Mouse (Mus musculus) cerebral cortex, adult 2 months (tissue): ENCODE data around the gene Plg.

Experiments
- WGBS: fragments of 180-500 bp; shearing (Covaris S2); methylation state at CpG from one replicate; pipeline ENCODE4 v1.1.7; 2018; 5-methylcytosine and 5-hydroxymethylcytosine counted together

Gene Plg

DNA sequence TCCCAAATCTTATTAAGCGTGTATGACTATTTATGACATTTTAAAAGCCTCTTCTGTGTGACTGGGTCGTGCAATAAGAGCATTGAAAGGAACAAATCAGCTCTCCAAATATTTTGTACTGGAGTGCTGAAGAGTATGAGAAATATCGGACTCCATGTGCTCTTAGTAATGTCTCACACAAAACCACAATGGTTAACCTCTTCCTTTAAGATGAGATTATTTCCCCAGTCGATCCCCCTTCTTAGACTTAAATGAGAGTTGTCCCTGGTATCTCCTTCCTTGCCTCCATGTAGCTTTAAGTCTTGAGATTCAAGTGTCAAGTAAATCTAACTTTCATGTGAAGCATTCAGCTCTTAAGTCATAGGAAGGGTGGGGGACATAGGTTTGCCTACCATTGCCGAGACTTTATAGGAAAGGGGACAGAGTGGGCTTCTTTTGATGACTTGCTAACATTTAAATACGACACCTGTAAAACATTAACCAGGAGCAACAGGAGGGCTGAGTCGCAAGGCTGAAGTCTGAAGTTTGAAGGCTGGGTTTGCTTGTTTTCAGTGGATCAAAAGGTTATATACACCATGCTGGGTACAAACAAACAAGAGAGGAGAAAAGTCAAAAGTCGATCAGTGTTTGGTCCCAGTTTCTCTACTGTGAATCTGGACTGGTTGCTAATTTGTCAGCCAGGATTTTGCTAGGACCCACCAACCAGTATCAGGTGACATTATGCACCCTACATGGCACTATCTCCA is 6.8 kb downstream of the Plg start:
- WGBS: 83% methylated on average over 8 of the region's 8 CpGs

DNA sequence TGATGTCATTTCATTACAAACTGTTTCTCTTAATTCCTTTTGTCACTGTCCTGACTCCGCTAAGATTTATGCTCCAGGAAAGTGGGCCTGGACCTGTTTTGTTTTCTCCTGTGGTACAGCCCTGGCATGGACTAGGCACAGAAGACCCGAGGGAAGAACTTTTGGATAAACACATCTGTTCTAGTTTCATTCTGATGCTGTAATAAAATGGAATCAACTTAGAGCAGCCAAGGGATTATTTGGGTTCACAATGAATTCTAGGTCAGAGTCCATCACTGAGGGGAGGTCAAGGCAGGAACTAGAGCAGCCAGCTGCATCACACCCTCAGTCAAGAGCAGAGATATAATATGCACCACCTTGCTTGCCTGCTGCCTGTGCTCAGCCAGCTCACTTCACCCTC is 9.4 kb downstream of the Plg start:
- WGBS: 64% methylated on average over 2 of the region's 2 CpGs

DNA sequence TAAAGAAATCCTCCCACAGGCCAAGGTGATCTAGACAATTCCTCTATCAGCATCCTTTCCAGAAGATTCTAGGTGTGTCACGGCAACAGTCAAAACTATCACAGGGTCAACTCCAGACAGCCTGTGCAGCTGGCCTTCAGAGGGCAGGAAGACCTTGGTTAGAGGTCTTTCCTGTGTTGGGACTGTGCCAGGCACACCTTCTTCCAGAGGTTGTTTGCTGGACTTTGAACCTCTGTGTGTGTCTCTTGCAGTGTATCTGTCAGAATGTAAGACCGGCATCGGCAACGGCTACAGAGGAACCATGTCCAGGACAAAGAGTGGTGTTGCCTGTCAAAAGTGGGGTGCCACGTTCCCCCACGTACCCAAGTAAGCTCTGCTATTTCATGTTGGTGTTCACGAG is 9.8 kb downstream of the Plg start:
- WGBS: 84% methylated on average over 7 of the region's 7 CpGs

DNA sequence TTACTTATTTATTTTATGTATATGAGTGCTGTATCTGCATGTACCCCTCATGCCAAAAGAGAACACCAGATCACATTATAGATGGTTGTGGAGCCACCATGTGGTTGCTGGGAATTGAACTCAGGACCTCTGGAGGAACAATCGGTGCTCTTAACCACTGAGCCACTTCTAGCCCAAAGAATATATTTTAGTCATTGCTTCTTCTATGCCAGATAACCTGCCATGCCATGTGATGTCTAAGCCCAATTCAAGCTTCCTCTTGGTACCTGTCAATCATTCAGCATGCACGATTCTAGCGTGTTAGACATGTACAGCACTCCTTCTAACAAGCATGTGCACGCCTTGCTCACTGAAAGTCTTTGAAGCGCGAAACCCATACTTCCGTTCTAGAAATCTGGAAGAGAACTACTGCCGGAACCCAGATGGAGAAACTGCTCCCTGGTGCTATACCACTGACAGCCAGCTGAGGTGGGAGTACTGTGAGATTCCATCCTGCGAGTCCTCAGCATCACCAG is 17.8 kb downstream of the Plg start:
- WGBS: 88% methylated on average over 9 of the region's 9 CpGs

DNA sequence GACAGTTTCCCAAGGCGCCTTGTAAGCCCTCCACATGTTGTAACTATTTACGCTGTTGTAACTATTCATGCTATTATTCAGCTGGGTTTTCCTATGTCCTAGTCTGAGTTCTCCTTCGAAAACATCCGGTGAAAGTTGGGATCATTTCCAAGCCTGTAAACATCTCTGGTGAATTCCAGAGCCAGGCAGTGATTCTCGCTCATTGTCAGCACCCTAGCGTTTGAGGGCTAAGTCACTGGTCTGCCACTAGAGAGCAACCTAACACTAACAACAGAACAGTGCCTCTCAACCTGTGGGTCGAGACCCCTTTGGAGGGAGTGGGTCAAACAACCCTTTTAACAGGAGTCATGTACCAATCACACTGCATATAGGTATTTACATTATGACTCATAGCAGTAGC is 25.0 kb downstream of the Plg start:
- 62% methylated on average over 7 of the region's 7 CpGs for WGBS

DNA sequence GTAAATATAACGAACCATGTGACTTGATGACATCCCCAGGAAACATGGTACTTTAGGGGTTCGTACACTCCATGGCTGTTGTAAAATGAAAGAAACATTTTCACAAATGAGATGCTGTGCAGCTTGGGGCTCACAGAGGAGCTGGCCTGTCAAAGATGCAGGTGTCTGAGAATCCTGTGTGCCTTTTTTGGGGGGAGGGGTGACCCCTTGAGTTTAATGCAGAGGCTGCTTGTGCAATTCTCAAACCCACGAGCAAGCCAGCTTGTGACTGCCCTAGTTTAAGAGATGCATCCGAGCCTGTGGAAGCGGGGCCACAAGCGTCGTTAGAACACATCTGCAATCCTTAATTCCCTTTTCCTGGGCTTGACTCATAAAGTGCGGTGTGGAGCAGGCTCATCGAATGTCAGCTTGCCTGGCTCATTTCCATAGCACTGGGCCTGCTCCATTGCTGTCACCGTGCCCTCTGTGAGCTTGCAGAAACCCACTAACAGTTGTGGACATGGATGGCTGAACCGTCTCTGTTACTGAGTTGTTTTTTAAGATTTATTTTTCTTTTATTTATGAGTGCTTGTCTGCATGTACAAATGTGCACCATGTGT is 31.0 kb downstream of the Plg start:
- 78% methylated on average over 11 of the region's 11 CpGs for WGBS

DNA sequence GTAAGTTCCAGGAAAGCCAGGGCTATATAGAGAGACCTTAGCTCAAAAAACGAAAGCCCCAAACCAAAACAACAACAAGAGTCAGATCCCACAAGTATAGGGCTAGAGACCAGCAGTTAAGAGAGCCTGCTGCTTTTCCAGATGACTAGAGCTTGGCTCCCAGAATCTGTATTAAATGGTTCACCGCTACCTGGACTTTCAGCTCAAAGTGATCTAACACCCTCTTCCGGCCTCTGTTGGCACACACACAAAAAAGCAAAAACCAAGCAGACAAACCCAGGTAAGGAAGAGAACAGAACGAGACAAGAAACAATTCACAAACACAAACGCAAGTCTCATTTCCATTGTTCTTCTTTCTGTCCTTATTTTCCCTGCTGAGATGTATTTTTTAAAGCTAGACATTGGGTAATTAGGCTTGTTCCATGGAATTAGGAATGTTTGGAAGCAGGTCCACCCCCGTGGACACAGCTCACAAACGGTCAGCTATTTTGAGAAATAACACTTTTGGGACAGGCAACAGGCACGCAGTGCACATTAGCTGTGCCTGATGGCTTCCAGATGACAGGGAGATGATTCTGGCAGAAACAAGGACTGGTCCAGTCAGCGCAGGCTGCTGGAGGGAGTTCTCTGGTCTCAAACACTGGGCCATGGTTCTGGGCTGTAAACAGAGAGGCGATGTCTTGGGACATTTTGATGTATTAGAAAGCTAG is 33.9 kb downstream of the Plg start:
- WGBS: 68% methylated on average over 10 of the region's 10 CpGs

DNA sequence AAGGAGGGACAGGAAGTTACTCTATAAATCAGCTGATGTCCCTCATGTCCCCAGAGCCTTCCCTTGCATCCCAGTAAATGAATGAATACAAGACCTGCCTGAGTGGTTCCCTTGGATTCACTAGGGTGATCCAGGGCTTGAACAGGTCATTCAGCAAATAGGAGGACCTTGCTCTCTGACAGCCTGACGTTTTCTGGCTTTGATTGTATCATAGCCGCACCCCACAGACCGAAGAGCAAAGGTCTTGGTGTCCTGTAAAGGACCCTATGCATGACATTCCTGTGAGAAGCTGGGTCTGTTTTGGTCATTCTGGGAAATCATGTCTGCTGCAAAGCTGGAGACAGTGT is 34.5 kb downstream of the Plg start:
- 83% methylated on average over 3 of the region's 3 CpGs for WGBS

DNA sequence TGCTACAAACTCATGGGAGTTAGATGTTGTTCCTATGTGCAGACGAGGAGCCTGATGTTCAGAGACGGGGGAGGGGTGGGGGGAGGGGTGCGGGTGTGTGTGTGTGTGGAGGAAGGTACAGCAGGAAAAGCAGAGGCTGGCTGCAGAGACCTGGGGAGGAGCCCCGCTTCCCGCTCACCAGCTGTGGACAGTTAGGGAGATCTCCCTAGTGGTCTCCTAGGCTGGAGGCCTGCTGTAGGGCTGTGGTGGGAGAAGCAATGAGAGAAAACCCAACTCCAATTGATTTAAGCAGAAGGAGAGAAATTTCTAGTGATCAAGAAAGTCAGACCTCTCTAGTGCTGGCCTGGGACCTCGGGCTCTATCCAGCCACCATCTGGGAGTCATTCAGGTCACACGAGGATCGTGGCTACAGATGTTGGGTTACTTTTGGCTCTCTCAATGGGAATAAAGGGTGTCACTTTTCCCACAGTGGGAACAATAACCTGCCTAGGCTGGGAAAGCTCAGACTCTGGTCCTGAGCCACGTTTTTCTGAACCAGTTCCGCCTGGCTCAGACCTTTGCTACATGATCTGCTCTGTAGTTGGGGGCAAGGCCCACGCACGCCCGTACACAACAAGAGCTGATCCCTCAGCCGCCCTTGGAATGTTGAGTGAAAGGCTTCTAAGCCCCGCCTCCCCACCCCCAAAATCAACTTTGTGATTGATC is 36.8 kb downstream of the Plg start:
- WGBS: 66% methylated on average over 15 of the region's 15 CpGs

DNA sequence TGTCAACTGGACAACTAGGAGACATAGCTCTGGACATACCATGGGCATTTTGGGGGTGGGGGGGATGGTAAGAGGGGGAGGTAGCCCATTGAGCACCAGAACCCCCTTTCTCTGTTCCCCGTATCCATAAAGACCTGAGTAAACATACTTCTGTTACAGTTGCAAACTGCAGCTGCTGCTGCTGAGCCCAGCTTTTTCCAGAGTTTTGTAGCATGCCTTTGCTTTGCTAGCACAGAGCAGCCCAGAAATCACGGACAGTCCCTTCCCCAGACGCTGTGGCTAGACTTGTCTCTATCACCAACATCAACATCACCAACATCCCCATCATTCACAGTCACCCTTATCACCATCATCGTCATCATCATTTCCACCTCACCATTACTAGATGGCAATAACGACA is 37.3 kb downstream of the Plg start:
- 72% methylated on average over 5 of the region's 5 CpGs for WGBS

DNA sequence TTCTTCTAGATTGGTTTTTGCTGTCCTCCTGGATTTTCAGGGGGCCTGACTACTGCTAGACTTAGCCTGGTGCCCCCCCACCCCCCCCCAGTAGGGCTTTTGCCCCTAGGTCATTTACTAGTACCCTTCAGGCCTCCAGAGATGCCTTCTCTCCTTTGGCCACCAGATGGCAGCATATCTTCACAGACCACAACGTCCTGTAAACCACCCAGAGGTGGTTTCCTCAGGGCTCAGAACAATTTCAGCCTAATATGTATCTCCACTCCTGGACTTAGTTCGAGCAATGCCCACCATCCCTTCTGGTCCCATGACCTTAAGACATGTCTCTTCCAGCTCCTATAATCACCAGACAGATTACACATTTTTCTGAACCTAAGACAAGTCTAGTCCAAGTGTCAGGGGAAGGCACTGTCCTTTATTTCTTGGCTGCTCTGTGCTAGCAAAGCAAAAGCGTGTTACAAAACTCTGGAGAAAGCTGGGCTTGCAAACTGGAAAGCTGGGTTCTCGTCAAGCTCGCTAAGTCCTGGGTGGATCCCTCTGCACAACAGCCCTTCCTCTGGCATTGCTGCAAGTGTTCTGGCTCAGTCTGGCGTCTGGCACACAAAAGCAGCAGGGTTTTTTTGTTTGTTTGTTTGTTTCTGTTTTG is 38.0 kb downstream of the Plg start:
- WGBS: 21% methylated on average over 6 of the region's 6 CpGs

DNA sequence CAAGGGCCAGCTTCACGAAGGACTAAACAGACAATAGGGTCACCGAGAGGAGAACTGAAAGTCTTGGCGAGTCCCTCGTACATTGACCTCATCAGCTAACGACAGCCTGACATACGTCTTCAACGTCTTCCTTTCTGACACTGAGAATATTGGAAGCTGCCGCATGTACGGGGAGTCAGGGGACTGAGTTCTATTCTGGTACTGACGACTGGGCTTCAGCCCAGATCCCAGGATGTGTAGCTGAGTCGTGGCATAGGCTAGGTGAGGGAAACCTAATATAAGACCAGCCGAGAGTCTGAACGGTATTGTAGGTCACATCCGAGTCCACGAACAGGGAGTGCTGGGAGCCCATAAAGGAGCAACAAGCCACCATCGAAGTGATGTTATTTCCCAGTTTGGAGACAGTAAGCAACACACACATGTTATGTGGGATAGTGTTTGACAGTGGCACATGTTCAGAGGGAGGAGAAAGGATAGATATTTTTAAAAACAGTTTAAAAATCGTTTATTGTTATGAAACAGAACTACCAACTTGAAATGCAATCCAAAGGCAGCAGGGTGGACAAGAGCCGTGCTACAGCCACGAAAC is 41.2 kb downstream of the Plg start:
- 35% methylated on average over 19 of the region's 19 CpGs for WGBS

DNA sequence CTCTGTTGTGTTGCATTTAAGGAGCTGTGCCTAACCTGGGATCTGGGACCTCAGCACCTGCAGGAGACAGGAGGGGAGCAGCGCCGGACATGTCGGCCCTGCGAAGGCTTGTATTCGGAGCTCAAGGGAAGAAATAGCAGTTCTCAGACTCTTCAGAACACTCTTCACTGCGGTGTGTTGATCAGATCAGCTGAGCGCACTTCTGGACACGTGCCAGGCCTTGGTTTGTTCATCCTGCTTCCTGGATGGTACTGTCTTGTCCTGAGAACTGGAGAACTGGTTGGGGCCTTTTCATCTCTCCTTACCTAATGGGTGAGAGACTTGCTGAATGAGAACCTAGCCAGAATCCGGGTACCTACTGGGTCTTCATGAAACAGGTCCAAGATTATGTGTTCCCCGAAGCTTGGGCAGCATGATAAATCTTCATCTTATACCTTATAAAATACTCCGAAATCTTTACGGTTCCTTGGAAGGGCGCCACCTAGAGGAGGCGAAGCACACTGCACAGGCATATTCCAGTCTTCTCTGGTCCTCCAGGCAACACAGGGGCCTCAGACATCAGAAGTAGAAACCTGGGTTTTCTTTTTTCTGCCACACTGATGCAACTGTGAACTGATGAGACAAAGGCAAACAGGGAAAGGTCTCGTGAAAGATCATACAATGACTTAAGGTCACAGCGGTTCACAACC is 42.6 kb downstream of the Plg start:
- WGBS: 60% methylated on average over 16 of the region's 16 CpGs

DNA sequence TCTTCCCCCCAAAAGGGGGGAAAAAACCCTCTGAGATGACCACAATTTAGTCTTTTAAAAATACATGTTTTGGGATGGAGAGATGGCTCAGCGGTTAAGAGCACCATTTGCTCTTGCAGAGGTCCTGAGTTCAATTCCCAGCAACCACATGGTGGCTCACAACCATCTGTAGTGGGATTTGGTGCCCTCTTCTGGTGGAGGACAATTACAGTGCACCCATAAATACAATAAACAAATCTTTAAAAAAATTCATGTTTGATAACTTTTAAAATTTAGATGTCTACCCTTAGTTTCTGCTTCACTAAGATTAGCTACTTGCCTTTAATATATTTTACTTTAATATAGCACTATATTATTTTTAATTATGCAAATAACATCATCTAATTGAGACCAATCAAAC is 43.7 kb downstream of the Plg start:
- WGBS: 96% methylated on average over 1 of the region's 1 CpGs

DNA sequence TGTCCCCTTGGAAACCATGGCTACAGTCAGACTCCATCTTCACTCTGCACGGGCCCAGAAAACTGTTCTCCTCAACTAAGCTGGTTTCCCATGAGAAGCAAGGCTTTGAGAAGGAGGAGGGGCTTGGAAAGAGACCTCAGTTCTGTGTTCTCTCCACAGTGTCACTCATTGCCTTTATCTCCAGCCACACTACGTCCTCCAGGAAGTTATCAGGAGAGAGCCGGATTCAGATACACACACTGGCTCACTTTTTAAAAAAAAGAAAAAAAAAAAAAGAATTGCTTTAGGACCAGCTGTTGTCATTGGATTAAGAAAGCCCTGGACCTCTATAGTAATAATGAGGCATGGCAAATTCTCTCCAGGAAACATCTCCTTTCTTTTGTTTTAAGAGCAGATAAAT is 48.7 kb downstream of the Plg start:
- WGBS: 64% methylated on average over 3 of the region's 3 CpGs

DNA sequence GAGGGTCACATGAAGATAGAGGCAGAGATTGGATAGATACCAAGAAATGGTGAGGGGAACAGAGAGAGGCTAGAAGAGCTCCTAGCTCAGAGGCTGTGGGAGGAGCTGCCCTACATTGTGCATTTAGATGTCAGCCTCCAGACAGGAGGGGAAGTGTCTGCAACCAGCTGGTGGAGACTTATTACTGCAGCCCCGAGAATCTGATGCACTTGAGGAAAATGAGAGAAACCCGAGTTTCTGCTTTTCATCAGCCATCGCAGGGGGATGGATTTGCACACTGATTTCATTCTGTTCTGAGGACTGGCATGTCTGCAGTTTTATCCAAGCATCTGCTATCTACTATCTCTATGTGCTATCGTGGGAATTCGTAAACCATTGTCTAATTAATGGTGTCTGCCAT is 53.3 kb downstream of the Plg start:
- 26% methylated on average over 5 of the region's 5 CpGs for WGBS

DNA sequence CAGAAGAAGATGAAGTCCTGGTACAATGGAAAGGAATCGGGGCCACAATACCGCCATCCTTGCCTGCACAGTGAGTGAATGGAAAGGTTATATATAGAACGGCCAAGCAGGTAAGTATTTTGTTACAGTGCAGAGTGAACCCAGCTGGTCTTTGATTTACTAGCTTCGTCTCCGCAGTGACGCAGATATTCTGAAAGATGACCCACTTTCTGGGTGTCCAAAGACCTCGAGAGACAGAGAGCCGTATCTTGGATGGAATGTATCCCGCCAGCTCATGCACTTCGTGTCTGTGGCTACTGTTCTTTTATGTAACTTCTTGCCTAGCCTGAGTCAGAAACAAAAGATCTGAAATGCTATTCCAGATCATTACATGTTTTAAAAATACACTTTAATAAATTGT is 59.4 kb downstream of the Plg start:
- 83% methylated on average over 10 of the region's 10 CpGs for WGBS

DNA sequence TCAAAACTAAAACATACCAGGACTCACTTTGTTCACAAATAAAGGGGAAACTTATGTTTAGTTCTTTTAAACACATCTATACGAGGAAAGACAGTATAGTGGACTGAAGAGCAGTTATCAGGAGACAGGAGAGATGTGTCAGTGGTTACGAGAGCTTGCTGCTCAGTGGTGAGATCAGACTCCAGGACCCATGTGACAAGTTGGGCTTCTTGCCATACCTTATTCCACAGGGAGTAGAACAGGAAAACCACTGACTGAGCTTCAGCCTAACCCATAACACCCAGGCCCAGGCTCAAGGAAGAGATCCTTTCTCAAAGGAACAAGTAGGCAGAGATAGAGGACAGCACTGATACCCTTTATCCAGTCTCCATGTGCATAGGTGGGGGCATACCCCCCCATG is 66.2 kb downstream of the Plg start:
- WGBS: 67% methylated on average over 2 of the region's 2 CpGs

DNA sequence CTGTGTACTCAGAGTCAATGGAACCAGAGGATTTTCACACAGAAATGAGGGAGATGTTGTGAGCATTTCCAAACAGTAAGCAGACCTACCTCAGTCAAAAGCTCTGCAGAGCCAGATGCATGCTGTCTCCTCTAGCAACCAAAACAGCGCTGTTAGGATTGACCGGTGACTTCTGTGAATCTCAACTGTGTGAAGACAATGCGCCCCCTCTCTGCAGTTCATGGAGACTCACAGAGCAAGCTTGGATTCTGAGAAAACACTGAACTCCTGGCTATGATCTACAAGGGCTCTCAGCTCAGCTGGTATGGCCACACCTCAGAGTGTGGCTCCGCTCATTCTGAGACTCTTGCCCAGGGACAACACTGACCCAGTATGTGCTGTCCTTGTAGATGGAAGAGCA is 72.8 kb downstream of the Plg start:
- 48% methylated on average over 4 of the region's 4 CpGs for WGBS

DNA sequence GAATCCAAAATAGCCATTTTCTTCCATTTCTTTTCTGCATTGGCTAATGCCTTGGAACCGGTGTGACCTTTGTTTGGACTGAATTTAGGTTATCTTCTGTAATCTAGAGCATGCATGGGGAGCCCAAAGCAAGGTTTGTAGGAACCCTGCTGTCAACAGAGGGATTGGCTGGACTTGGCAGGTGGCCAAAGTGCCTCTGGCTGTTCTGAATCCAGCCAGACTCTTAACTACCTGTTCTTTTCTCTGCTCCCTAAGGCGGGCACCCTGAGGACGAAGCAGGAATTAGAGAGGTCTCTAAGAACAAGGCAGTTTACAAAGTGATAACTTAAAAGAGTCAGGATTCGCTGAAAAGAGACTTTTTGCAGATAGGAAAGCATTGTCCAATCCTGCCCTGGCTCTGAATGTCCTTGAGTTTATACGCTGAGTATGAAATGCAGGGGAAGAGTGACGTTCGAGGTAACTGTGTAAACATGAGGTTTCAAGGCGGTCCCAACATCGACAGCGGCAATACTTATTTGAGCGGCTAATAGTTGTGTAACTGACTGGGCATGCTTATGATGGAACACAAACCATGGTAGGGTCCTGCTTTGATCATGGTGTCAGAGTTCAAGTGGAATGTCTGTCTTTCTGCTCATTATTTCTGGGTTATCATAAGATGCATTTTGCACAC is 74.6 kb downstream of the Plg start:
- 73% methylated on average over 11 of the region's 11 CpGs for WGBS
